Mouse (Mus musculus) cerebellum, adult 2 months (tissue): Measurements from ENCODE around the gene Tigd4. TPM values are rescaled to one million over a fixed set of nuclear protein-coding genes. Genes with fewer than 3 reads are reported as not detected.

Experiments
- DNase-seq, 2 experiments: peaks; one replicate each; pipeline ENCODE4 v3.0.0; 2021
- H3K27ac ChIP-seq: fragments of 200-500 bp; 2 replicates; pipeline ENCODE4 v1.5.1; 2012; ENCODE audit warnings: low read length, control low read depth, inconsistent platforms; ENCODE audit not compliant: insufficient read depth
- H3K27me3 ChIP-seq: fragments of 200-500 bp; 2 replicates; pipeline ENCODE4 v1.6.1; 2012; ENCODE audit warnings: inconsistent platforms, mild to moderate bottlenecking, low read length, moderate library complexity; ENCODE audit not compliant: control insufficient read depth, insufficient read depth
- H3K4me1 ChIP-seq: fragments of 200-500 bp; 2 replicates; pipeline ENCODE4 v1.6.1; 2011; ENCODE audit warnings: low read length; ENCODE audit not compliant: control insufficient read depth, insufficient read depth
- H3K4me3 ChIP-seq: fragments of 200-500 bp; replicated peaks from 2 replicates; pipeline ENCODE3; 2011; ENCODE audit warnings: mild to moderate bottlenecking, low read depth, low read length, control low read depth; ENCODE audit not compliant: insufficient read depth
- CTCF ChIP-seq: fragments of 200-500 bp; IDR thresholded peaks from 2 replicates; pipeline ENCODE4 v1.5.1; 2011; ENCODE audit warnings: low read depth, mild to moderate bottlenecking, control low read depth, low read length, moderate library complexity, borderline replicate concordance; ENCODE audit not compliant: insufficient read depth
- POLR2A ChIP-seq: fragments of 200-500 bp; IDR thresholded peaks from 2 replicates; pipeline ENCODE4 v1.6.1; 2011; ENCODE audit warnings: low read length, control low read depth, borderline replicate concordance; ENCODE audit not compliant: insufficient read depth
- WGBS: fragments of 180-500 bp; shearing (Covaris S2); methylation state at CpG from one replicate; pipeline ENCODE4 v1.1.7; 2018; 5-methylcytosine and 5-hydroxymethylcytosine counted together
- polyA plus RNA-seq: library from polyadenylated mRNA; depleted of rRNA; stranded (reverse); fragments of >200 nt; gene quantifications from 2 replicates; pipeline ENCODE4 v1.2.3, GENCODE M21; 2012

Gene Tigd4
- polyA plus RNA-seq, 1 experiment: 0.11 TPM

DNA sequence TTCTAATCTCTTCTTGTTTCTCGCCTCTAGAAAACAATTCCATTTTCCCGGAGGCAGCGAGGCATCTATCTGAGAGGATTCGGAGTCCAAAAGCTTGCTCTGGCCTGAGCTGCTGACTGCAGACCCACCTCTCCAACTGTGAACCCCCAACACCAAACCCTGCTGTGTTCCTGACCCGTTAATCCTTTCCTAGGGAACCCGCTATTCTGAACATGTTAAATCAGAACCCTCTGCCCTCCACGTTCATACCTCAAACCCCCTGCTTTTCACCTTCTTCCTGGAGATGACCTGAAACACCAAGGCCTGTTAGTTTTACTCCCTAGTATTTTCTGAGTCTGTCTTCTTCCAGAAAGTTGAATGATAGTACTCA, 22.5 kb downstream of the Tigd4 start:
- 33% methylated on average over 7 of the region's 7 CpGs for WGBS
- Histone ChIP-seq H3K27me3 (no peaks in the 10 kb centered on the region), H3K27ac (no peak overlapping the region), H3K4me1 (no peaks in the 10 kb centered on the region), H3K4me3 (no peak overlapping the region)
- no peak for TF ChIP-seq POLR2A
- no peak for TF ChIP-seq CTCF
- DNase-seq: no peak

DNA sequence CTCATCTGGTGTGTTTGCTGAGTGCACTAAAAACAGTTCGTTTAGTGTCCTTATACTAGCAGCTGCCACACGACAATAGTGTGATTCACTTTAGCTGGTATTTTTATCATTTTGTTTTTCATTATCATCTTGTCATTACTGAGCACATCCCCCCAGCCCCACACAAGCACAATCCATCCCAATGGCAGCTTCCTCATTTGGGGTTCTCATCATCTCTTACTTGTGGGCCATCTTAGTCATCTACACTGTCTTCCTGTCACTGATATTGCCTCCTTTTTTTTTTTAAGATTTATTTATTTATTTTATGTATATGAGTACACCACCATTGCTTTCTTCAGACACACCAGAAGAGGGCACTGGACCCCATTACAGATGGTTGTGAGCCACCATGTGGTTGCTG, 25.3 kb downstream of the Tigd4 start:
- no peak overlapping the region for H3K27ac ChIP-seq
- DNase-seq: no peak
- no peak overlapping the region for H3K4me3 ChIP-seq
- TF ChIP-seq POLR2A: no peak
- TF ChIP-seq CTCF: no peak
- no peaks in the 10 kb centered on the region for H3K4me1 ChIP-seq
- H3K27me3 ChIP-seq: no peaks in the 10 kb centered on the region
- WGBS: 94% methylated on average over 2 of the region's 2 CpGs

DNA sequence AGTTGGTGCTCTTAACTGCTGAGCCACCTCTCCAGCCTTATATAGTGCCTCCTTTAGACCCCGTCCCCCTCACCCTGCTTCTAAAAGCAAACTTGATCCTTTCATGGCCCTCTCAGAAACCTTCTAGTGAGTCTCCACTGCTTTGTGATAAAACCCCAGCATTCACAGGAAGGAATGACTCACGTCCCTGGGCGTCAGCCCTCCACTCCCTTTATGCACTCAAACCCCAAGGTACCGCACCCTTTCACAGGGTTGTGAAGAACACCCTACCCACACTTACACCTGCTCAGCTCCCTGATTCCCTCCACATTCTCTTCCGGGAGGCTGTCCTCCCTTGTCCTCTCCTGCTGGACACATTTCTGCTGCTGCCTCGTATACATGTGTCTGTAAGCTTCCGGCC, 25.7 kb downstream of the Tigd4 start:
- no peak for TF ChIP-seq POLR2A
- no peak for TF ChIP-seq CTCF
- Histone ChIP-seq H3K4me3 (no peak overlapping the region), H3K4me1 (no peaks in the 10 kb centered on the region), H3K27me3 (no peaks in the 10 kb centered on the region), H3K27ac (no peak overlapping the region)
- 97% methylated on average over 7 of the region's 7 CpGs for WGBS
- no peak for DNase-seq

DNA sequence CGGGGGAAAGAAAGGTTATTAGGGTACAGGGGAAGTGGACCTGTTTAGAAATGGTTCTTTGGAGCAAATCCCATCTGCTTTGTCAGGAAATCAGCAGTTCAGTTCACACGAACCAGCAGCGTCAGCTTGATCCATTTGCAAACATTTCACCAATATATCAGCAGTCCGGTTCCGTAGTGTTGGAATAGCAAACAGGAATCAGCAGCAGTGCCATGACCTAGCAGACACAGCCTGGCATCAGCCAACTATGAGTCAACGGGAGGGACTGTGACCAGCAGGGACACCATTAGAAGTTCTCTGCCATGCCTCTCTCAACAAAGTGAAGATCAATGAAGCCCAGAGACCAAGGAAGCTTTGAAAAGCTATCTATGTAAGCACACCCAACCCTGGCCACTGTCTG, 26.4 kb downstream of the Tigd4 start:
- WGBS: 89% methylated on average over 6 of the region's 6 CpGs
- no peak overlapping the region for H3K4me3 ChIP-seq
- TF ChIP-seq POLR2A: no peak
- H3K4me1 ChIP-seq: no peaks in the 10 kb centered on the region
- no peak overlapping the region for H3K27ac ChIP-seq
- no peak for DNase-seq
- no peaks in the 10 kb centered on the region for H3K27me3 ChIP-seq

DNA sequence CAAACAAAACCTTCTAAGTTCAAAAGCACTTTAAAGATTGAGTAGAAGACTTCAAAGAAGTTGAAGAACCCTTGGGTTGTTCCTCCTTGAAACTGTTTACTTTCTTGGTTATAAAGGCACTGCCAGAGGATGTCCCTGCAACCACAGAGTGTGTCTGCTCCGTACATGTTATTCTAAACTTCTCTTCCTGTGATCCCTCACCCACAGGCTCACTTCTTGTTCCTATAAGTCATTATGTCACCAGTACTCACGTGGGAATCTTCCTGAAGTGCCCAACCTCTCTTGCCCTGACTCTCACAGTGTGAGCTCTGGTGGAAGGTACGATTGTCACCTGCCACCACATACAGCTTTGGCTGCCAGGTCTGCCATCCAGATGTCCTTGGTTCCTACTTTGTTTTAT, 28.7 kb downstream of the Tigd4 start:
- WGBS: 67% methylated on average over 3 of the region's 3 CpGs
- H3K4me1 ChIP-seq: no peaks in the 10 kb centered on the region
- TF ChIP-seq CTCF (no peak), POLR2A (no peak)
- H3K27ac ChIP-seq: no peak overlapping the region
- H3K4me3 ChIP-seq: no peak overlapping the region
- H3K27me3 ChIP-seq: no peaks in the 10 kb centered on the region
- no peak for DNase-seq

DNA sequence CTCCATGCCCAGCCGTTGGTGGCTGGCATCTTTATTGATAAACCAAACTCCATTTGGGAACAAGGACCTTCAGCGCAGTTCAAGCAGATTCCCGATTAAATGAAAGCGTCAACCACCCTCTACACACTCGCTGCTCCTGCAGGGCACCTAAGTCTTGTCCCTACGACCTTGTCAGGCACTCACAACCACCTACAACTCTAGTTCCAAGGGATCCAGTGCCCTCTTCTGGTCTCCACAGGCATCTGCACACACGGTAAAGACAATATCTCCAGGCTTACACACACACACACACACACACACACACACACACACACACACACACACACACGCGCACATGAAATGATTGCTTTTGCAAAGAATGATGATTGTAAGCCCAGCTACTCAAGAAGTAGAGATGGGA, 38.2 kb downstream of the Tigd4 start:
- Histone ChIP-seq H3K4me1 (no peaks in the 10 kb centered on the region), H3K27ac (no peak overlapping the region), H3K4me3 (no peak overlapping the region), H3K27me3 (no peaks in the 10 kb centered on the region)
- WGBS: 93% methylated on average over 9 of the region's 9 CpGs
- no peak for DNase-seq
- TF ChIP-seq POLR2A (no peak), CTCF (no peak)

DNA sequence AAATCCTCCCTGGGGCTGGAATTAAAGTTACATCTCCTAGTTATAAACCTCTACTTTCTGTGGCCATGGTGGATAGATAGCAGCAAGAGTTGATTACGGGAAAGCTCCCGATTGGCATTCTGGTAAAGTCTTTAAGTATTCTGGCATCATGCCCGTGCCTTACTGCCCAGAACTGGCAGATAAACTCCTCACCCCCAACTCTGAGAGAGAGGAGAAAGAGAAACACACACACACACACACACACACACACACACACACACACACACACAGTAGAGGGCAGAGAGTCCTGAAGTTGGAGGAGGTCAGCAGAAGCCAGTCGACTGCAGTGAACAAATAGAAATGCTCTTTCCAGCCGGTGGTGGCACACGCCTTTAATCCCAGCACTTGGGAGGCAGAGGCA, 43.7 kb downstream of the Tigd4 start:
- DNase-seq: no peak
- WGBS: 57% methylated on average over 6 of the region's 6 CpGs
- Histone ChIP-seq H3K27me3 (no peaks in the 10 kb centered on the region), H3K4me3 (no peak overlapping the region), H3K4me1 (no peaks in the 10 kb centered on the region), H3K27ac (no peak overlapping the region)
- TF ChIP-seq POLR2A (no peak), CTCF (no peak)

DNA sequence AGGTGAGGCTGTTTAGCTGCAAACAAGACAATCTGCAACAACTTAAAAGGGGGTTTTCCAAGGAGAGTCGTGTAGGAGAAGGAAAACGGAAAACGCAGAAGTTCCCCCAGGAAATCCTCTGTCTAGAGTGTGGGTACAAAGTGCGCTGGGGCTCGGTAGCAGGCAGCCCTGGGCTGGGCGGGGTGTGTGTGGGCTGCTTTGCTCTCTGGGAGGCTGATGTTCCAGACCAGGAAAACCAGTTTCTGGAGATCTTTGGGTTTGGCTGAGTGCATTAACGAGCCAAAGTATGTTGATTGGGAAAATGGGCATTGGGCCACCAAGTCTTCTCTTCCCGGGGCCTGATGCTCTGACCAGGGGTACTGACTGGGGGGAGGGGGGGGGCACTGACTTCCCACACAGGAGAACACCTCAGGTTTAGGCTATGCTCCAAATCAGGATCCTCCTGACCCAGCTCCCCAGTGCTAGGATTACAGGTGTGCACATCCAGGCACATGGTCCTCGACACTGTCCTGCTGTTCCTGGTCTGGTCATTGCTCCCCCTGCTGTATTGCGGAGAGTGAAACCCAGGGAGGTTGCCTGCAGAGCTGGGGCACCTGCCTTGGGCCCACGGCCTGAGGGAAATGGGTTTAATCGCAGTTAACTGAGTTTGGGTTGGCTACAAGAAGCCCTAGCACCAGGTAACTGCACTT, 44.7 kb downstream of the Tigd4 start:
- DNase-seq: no peak
- TF ChIP-seq CTCF (no peak), POLR2A (no peak)
- 63% methylated on average over 12 of the region's 12 CpGs for WGBS
- Histone ChIP-seq H3K4me1 (no peaks in the 10 kb centered on the region), H3K27me3 (no peaks in the 10 kb centered on the region), H3K4me3 (no peak overlapping the region), H3K27ac (no peak overlapping the region)
